Mouse (Mus musculus): ENCODE measurements around the gene Tnni2.
A peak's percentile ranks its signal among the peaks of the same experiment; 100 is the strongest.

The Tnni2 gene

GRCm38 (mm10) chr7:142458676-142459298, 17.2 kb downstream of the Tnni2 start:
- no peak for DNase-seq (ENCODE audit: inconsistent age in 2 of 2, low spot score in 1 of 2)

- no peak for DNase-seq (ENCODE audit: inconsistent age in 2 of 2, low spot score in 1 of 2)
Observed at GRCm38 (mm10) chr7:142459299-142459691, 17.7 kb downstream of the Tnni2 start.

GRCm38 (mm10) chr7:142460636-142461077, 19.0 kb downstream of the Tnni2 start, which contains the start of gene Lsp1:
Gene Lsp1, plus strand, starts transcription at chr7:142460809.
- DNase-seq (ENCODE audit: inconsistent age in 2 of 2, low spot score in 1 of 2) = no peak

GRCm38 (mm10) chr7:142461446-142461845, 19.8 kb downstream of the Tnni2 start:
- no peak for DNase-seq (ENCODE audit: inconsistent age in 2 of 2, low spot score in 1 of 2)

GRCm38 (mm10) chr7:142462190-142462589, 20.6 kb downstream of the Tnni2 start:
- no peak for DNase-seq (ENCODE audit: inconsistent age in 2 of 2, low spot score in 1 of 2)

- no peak for DNase-seq (ENCODE audit: inconsistent age in 2 of 2, low spot score in 1 of 2)
Observed at GRCm38 (mm10) chr7:142462594-142463078, 21.0 kb downstream of the Tnni2 start.

GRCm38 (mm10) chr7:142470171-142470691, 28.6 kb downstream of the Tnni2 start:
- no peak for DNase-seq (ENCODE audit: inconsistent age in 2 of 2, low spot score in 1 of 2)

GRCm38 (mm10) chr7:142470808-142471413, 29.3 kb downstream of the Tnni2 start:
- peak; percentile 31 to 60 for DNase-seq (ENCODE audit: inconsistent age in 2 of 2, low spot score in 1 of 2)

GRCm38 (mm10) chr7:142471414-142471861, 29.8 kb downstream of the Tnni2 start:
- DNase-seq (ENCODE audit: inconsistent age in 2 of 2, low spot score in 1 of 2) = no peak

GRCm38 (mm10) chr7:142471884-142472570, 30.4 kb downstream of the Tnni2 start:
- DNase-seq (ENCODE audit: inconsistent age in 2 of 2, low spot score in 1 of 2) = peak in 1 of 2 experiments; percentile 57

- no peak for DNase-seq (ENCODE audit: inconsistent age in 2 of 2, low spot score in 1 of 2)
Observed at GRCm38 (mm10) chr7:142472936-142473335, 31.3 kb downstream of the Tnni2 start.

GRCm38 (mm10) chr7:142473476-142473875, 31.9 kb downstream of the Tnni2 start:
- no peak for DNase-seq (ENCODE audit: inconsistent age in 2 of 2, low spot score in 1 of 2)

GRCm38 (mm10) chr7:142474799-142475198, 33.2 kb downstream of the Tnni2 start:
- DNase-seq (ENCODE audit: inconsistent age in 2 of 2, low spot score in 1 of 2) = no peak

- DNase-seq (ENCODE audit: inconsistent age in 2 of 2, low spot score in 1 of 2) = no peak
Observed at GRCm38 (mm10) chr7:142475641-142476040, 34.0 kb downstream of the Tnni2 start.

GRCm38 (mm10) chr7:142476271-142476670, 34.7 kb downstream of the Tnni2 start:
- no peak for DNase-seq (ENCODE audit: inconsistent age in 2 of 2, low spot score in 1 of 2)

GRCm38 (mm10) chr7:142476795-142477452, 35.3 kb downstream of the Tnni2 start:
- DNase-seq (ENCODE audit: inconsistent age in 2 of 2, low spot score in 1 of 2) = no peak

GRCm38 (mm10) chr7:142478001-142478400, 36.4 kb downstream of the Tnni2 start:
- DNase-seq (ENCODE audit: inconsistent age in 2 of 2, low spot score in 1 of 2) = no peak

- DNase-seq (ENCODE audit: inconsistent age in 2 of 2, low spot score in 1 of 2) = no peak
Observed at GRCm38 (mm10) chr7:142478574-142478973, 37.0 kb downstream of the Tnni2 start.

GRCm38 (mm10) chr7:142479307-142479706, 37.7 kb downstream of the Tnni2 start:
- DNase-seq (ENCODE audit: inconsistent age in 2 of 2, low spot score in 1 of 2) = no peak

- no peak for DNase-seq (ENCODE audit: inconsistent age in 2 of 2, low spot score in 1 of 2)
Observed at GRCm38 (mm10) chr7:142479886-142480285, 38.3 kb downstream of the Tnni2 start.

GRCm38 (mm10) chr7:142480661-142481060, 39.1 kb downstream of the Tnni2 start:
- no peak for DNase-seq (ENCODE audit: inconsistent age in 2 of 2, low spot score in 1 of 2)

All from adrenal gland, adult (tissue).